Mouse (Mus musculus) inflammation-experienced regulatory T-cells, adult 6 months (primary cell): ENCODE measurements around the gene Jmjd1c. TPM values are rescaled to one million over a fixed set of nuclear protein-coding genes. Genes with fewer than 3 reads are reported as not detected.

Experiments
- ATAC-seq: one replicate; pipeline ENCODE4 v1.8.0; 2017
- polyA plus RNA-seq, 3 experiments: library from polyadenylated mRNA; unstranded; fragments of 100-300 nt; shearing (Covaris generic); gene quantifications; one replicate each; pipeline ENCODE4 v1.2.1; 2017

Gene Jmjd1c
- polyA plus RNA-seq, 3 experiments from 2014 or later = 34.3 to 58.3 (median 45.7) TPM

- no peak for ATAC-seq
Observed at GRCm38 (mm10) chr10:67249486-67249885, 153.6 kb downstream of the Jmjd1c start.

DNA sequence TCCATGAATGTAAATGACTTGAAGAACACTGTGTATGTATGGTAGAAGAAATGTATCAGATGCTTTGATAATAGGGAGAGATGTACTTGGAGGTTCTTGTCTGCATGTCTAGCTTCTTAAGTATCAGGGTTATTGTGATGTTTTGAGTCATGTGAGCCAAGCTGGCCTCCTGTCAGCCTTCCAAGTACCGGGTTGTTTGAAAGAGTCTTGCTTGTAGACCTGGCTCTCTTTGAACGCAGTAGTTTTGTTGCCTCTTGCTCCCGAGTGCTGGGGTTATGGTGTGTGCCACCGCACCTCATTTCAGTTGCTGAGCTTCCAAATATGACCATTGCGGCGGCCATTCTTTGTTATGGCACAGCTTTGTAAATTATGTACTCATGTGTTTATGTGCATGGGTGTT is 154.9 kb downstream of the Jmjd1c start:
- no peak for ATAC-seq

DNA sequence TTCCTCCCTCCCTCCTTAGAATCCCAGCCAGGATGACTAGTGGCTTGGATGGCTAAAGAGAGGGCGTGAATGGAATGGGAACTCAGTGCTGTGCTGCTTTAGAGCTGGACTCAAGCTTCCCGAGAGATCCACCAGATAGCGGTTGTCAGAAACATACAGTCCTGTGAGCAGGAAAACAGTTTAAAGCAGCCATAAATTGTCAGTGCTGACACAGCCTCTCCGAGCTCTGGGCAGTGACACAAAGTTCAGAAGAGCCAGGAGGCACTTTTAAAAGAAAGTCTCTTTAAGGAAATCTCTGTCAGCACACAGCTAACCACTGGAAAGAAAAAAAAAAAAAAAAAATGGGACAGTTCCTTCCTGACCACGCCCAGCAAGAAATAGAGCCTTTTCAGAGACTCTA is 156.4 kb downstream of the Jmjd1c start:
- ATAC-seq = no peak

GRCm38 (mm10) chr10:67253115-67253514 is 157.2 kb downstream of the Jmjd1c start:
- ATAC-seq = no peak

- no peak for ATAC-seq
Observed at GRCm38 (mm10) chr10:67264852-67265251, 168.9 kb downstream of the Jmjd1c start.

- no peak for ATAC-seq
Observed at GRCm38 (mm10) chr10:67275916-67276315, 180.0 kb downstream of the Jmjd1c start.

DNA sequence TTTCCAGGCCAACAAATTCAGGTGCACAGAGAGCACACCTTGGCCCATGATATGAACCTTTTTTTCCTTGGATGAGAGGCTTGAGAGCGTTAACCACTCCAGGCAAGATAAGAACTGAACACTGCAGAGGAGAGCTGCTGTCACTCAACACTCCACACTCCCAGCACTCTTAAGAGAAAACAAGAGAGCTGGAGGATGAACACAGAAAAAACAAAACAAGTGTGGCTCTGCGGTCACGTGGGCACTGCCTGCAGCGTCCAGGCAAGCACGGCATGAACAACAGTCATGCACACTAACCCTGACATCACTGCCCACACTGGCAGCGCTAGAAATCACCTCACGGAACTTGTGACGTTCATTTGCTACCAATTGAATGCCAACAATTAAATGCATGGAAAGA is 185.9 kb downstream of the Jmjd1c start:
- no peak for ATAC-seq

DNA sequence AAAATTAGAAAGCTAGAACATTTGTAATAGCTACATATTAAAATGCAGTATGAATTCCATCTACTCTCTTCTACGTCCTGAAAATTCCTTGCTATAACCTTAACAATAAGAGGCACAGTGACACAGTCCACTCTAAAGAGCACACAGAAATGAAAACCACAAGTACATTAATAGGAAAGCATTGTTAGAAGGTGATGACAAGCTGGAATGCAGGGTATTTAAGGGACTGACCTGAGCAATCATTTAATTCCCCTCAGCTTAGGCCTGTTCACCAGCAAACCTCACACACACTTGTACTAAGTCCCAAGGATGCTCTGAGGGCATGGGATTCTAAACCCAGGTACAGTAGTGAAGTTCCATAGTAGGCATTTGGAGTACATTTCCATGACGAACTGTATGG is 186.6 kb downstream of the Jmjd1c start:
- ATAC-seq = no peak

GRCm38 (mm10) chr10:67283516-67283915 is 187.6 kb downstream of the Jmjd1c start:
- ATAC-seq = no peak

DNA sequence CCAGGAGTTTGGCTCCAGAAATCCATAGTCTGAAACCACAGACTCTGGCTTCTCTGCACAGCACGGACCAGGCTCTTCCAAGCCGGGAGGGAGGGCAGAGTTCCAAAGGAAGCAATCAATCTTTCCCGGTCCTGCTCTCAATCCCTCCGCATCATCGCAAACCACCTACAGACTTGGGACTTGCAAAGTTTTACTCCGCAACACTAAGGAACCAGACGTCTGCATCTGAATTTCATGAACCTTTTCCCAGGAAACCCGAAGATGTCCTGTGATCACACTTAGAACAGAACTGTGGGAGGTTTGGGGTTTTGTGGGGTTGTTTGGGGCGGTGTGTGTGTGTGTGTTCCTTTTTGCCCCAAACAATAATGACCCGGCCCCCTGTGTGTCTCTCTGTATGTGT is 188.4 kb downstream of the Jmjd1c start:
- ATAC-seq = no peak

DNA sequence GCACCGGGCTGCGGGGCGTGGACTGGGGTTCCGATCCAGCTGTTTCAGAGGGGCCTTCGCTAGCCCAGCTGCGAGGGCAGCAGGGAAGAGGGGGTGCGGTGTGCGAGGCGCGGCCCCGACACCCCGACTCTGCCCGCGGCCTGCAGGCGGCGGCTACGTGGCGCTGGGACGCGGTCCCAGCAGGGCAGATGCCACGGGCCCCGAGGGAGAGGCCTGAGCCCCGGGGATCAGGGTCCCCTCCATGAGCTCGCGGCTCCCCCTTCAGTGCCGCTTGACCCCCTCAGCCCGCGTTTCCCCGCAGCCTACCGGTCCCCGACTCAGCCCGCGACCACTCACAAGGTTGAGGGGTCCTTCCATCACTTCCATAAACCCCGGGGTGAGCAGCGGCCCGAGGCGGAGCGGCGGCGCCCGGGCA is 188.8 kb downstream of the Jmjd1c start:
- ATAC-seq = peak; percentile 51

DNA sequence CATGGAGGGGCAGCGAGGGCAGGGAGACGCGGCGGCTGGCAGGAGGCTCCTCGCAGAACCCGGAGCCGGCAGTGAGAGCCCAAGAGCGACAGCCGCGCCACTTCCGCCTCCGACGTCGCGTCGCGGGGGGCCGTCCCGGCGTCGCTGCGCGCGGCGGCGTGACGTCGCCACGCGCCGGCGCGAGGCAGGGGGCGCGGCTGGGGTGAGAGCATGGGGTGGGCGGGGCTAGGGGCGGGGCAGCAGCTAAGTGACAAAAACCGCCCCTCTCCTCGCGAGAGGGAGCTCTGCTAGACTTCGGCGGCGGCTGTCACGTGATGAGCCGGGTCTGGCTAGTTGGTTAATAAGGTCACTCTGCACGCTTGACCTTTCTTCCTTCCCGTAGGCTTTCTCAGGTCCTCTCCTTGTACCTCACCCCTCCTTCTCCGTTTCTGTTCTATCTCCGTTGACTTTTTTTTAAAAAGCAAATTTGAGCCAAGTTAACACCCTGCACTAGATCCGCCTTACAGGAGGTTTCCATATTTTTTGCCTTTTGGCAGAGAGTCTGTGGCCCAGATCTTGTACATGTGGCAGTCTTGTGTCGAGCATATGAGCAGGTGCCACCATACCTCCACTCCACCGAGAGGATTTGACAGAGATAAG is 189.4 kb downstream of the Jmjd1c start, which contains the start of gene Nrbf2:
Nrbf2 (minus strand) TSS at position 130 of the 639 bp plus-strand sequence.
- ATAC-seq = peak; percentile 94

GRCm38 (mm10) chr10:67287877-67288276 is 192.0 kb downstream of the Jmjd1c start:
- ATAC-seq = no peak

DNA sequence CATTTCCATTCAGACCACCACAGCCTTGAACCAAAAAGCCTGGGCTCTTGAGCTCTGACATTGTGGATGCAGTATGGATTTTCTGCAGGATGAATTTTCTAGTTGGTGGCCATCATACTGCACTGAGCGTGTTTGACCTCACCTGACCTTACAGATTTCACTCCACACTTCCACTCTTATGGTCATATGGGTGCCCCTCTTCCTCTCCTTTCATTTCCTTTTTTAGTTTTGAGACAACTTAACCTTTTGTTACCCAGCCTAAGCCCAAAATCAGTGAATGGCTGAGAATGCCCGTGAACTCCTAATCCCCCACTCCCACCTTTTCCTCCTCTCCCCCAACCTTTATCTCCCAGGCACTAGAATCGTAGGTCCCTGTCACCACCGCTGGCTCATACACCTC is 194.7 kb downstream of the Jmjd1c start:
- ATAC-seq = no peak

DNA sequence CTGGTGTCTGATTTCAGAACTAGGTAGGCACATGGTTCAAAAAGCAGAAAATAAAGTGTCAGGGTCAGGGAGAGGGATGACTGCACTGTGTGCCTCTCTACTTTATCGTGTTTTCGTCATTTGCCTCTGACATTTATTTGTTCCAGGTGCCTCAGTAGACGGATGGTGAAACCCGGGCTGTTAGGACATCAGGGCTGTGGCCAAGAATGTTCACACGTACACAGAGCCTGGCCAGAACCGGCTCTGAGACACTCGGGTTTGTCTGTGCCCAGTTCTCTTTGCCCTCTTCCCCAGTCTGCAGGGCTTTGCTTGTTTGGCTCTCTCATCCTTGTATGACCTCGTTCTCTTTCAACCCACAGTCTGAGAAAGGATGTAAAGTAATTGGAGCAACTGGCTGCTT is 195.2 kb downstream of the Jmjd1c start:
- ATAC-seq = no peak

GRCm38 (mm10) chr10:67295331-67295730 is 199.4 kb downstream of the Jmjd1c start:
- ATAC-seq = no peak

- no peak for ATAC-seq
Observed at GRCm38 (mm10) chr10:67295938-67296466, 200.1 kb downstream of the Jmjd1c start.

DNA sequence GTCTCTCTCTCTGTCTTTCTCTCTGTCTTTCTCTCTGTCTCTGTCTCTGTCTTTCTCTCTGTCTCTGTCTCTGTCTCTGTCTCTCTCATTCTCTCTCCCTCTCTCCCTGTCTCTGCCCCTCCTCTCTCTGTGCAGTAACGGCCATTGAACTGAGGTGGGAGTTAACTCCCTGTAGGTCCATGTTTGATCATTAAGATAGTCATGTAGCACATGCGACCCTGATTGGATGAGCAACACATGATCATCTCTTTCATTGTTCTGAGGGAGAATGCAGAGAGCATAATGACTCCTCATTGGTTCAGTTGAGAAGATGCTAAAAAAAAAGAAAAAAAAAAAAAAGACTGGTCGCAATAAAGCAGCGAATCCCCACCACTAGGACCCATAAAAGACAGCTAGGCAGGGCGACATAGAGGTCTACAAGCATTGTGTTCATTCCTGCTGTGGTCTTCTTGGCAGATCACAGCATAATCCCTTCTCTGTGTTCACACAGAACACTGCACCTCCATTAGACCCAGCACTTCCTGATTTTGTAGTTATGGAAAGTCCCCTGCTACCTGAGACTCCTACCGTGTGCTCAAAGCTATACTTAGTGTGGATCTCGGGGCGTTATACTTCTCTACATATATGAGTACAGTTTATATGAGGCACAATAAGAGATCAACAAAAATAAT is 200.7 kb downstream of the Jmjd1c start:
- peak; percentile 66 for ATAC-seq

- peak; percentile 57 for ATAC-seq
Observed at GRCm38 (mm10) chr10:67297175-67297855, 201.4 kb downstream of the Jmjd1c start.

- ATAC-seq = no peak
Observed at GRCm38 (mm10) chr10:67298856-67299255, 202.9 kb downstream of the Jmjd1c start.

DNA sequence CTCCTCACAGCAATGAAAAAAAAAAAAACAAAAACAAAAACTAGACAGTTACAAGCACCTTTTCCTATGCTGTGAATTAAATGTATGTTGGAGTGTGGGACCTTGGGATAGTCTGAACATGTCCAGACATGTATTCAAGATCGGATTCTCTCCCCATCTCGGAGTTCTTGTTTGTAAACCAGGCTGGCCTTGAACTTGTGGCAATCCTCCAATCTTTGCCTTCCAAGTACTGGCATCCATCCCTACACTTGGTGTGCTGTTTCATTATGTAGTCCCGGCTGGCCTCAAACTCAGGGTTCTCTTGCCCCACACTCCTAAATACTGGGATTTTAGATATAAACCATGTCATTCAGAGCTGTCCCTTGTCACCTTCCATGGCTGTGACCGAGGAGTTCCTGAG is 203.4 kb downstream of the Jmjd1c start:
- no peak for ATAC-seq

GRCm38 (mm10) chr10:67301046-67301445 is 205.1 kb downstream of the Jmjd1c start:
- ATAC-seq = no peak

- no peak for ATAC-seq
Observed at GRCm38 (mm10) chr10:67302340-67302739, 206.4 kb downstream of the Jmjd1c start.
